18 mouse cellular contexts compared by ENCODE assay signal in genomic region chr11:35224025-35224424, GRCm38 (mm10).
DNase-seq lines count a peak whose midpoint lies in the region; ATAC-seq lines count a peak whose summit lies in the region.
"Had no signal": no experiment of that assay in that cellular context is flagged by ENCODE, and none has a peak within 500 bp of the region (broad histone marks: within the 10 kb centered on the region; RNA-seq: fewer than 3 reads in every experiment).

No protein-coding gene starts in this region.

- no peak overlapping the region for H3K4me2 ChIP-seq in embryonic facial prominence, embryonic 11.5 days (ENCODE audit: low read depth, low read length)
- no peak overlapping the region for H3K4me2 ChIP-seq in forebrain, embryonic 13.5 days

- H3K9ac ChIP-seq in embryonic facial prominence, embryonic 11.5 days (replicated peaks; ENCODE audit: low read length), result no peak overlapping the region
- no peak overlapping the region for H3K9ac ChIP-seq in forebrain, embryonic 13.5 days

- H3K4me3 ChIP-seq in embryonic facial prominence, embryonic 11.5 days (ENCODE audit: low read depth, low read length), result no peak overlapping the region
- no peak overlapping the region for H3K4me3 ChIP-seq in embryonic facial prominence, embryonic 10.5 days
- no peak overlapping the region for H3K4me3 ChIP-seq in forebrain, embryonic 13.5 days
- H3K4me3 ChIP-seq: heart, embryonic 10.5 days had no signal

- WGBS in embryonic facial prominence, embryonic 11.5 days, result 33% methylated on average over 4 of the region's 4 CpGs
- 37% methylated on average over 4 of the region's 4 CpGs for WGBS in embryonic facial prominence, embryonic 10.5 days
- WGBS in forebrain, embryonic 13.5 days, result 3% methylated on average over 4 of the region's 4 CpGs

- no peaks in the 10 kb centered on the region for H3K36me3 ChIP-seq in embryonic facial prominence, embryonic 11.5 days (replicated peaks; ENCODE audit: control insufficient read depth, insufficient read depth, low read depth, low read length)
- H3K36me3 ChIP-seq in embryonic facial prominence, embryonic 10.5 days (replicated peaks), result no peaks in the 10 kb centered on the region
- no peaks in the 10 kb centered on the region for H3K36me3 ChIP-seq in forebrain, embryonic 13.5 days (ENCODE audit: poor library complexity, severe bottlenecking)
- H3K36me3 ChIP-seq: heart, embryonic 10.5 days had no signal

- H3K9me3 ChIP-seq in embryonic facial prominence, embryonic 11.5 days (replicated peaks; ENCODE audit: control insufficient read depth, low read length), result no peaks in the 10 kb centered on the region
- H3K9me3 ChIP-seq in embryonic facial prominence, embryonic 10.5 days, result no peaks in the 10 kb centered on the region
- H3K9me3 ChIP-seq in forebrain, embryonic 13.5 days (replicated peaks), result no peaks in the 10 kb centered on the region
- H3K9me3 ChIP-seq: heart, embryonic 10.5 days had no signal

- no peaks in the 10 kb centered on the region for H3K4me1 ChIP-seq in embryonic facial prominence, embryonic 11.5 days (ENCODE audit: control insufficient read depth, insufficient read depth, low read length)
- H3K4me1 ChIP-seq in embryonic facial prominence, embryonic 10.5 days, result peaks cover 40% of the 10 kb centered on the region
- peaks cover 17% of the 10 kb centered on the region for H3K4me1 ChIP-seq in forebrain, embryonic 13.5 days

- no peak for ATAC-seq in embryonic facial prominence, embryonic 11.5 days (replicated peaks; ENCODE audit: insufficient number of reproducible peaks, low FRiP score, low TSS enrichment, low read depth)
- ATAC-seq in forebrain, embryonic 13.5 days, result peak; percentile 53; the same call in 1 of the 2 replicates
- ATAC-seq in CD4-positive, CD25-positive, alpha-beta regulatory T cell, adult 4 months, result no peak

- H3K27ac ChIP-seq in embryonic facial prominence, embryonic 11.5 days (replicated peaks; ENCODE audit: low read depth, low read length), result no peak overlapping the region
- no peak overlapping the region for H3K27ac ChIP-seq in embryonic facial prominence, embryonic 10.5 days (replicated peaks)
- no peak overlapping the region for H3K27ac ChIP-seq in forebrain, embryonic 13.5 days
- H3K27ac ChIP-seq: heart, embryonic 10.5 days; macrophage; stomach, postnatal 0 days had no signal

- no peaks in the 10 kb centered on the region for H3K27me3 ChIP-seq in embryonic facial prominence, embryonic 11.5 days (ENCODE audit: control insufficient read depth, insufficient read depth, low read length)
- peaks cover 6% of the 10 kb centered on the region; the same call in 1 of the 2 replicates for H3K27me3 ChIP-seq in embryonic facial prominence, embryonic 10.5 days (replicated peaks; ENCODE audit: low read depth, poor library complexity, severe bottlenecking)
- no peaks in the 10 kb centered on the region for H3K27me3 ChIP-seq in forebrain, embryonic 13.5 days

- DNase-seq in embryonic facial prominence, embryonic 11.5 days (ENCODE audit: low spot score), result peak; percentile 45
- DNase-seq in embryonic facial prominence, embryonic 10.5 days (ENCODE audit: low spot score), result no peak
- peak; percentile 58 for DNase-seq in kidney, adult 9 months
- DNase-seq in kidney, postnatal 4 days, result no peak
- DNase-seq in adrenal gland, adult 2 months, result no peak
- no peak for DNase-seq in right cerebral cortex, postnatal 25 days
- DNase-seq: cerebellum, adult 18-20 months; gastrocnemius, postnatal 10 days; heart, postnatal 36 days; liver; lung, adult 18-20 months; midbrain, embryonic 14.5 days; thymus, postnatal 25 days had no signal

Comparison
In these comparisons a context has a peak if more than half of its experiments do, and no peak if none do; other contexts are left out.
1. DNase-seq: peak in embryonic facial prominence, embryonic 11.5 days (single experiment) and kidney, adult 9 months (single experiment); none in embryonic facial prominence, embryonic 10.5 days (single experiment), kidney, postnatal 4 days (0 of 2), adrenal gland, adult 2 months (single experiment) and right cerebral cortex, postnatal 25 days (single experiment).